8 mouse cellular contexts compared by ENCODE assay signal in the genomic region with DNA sequence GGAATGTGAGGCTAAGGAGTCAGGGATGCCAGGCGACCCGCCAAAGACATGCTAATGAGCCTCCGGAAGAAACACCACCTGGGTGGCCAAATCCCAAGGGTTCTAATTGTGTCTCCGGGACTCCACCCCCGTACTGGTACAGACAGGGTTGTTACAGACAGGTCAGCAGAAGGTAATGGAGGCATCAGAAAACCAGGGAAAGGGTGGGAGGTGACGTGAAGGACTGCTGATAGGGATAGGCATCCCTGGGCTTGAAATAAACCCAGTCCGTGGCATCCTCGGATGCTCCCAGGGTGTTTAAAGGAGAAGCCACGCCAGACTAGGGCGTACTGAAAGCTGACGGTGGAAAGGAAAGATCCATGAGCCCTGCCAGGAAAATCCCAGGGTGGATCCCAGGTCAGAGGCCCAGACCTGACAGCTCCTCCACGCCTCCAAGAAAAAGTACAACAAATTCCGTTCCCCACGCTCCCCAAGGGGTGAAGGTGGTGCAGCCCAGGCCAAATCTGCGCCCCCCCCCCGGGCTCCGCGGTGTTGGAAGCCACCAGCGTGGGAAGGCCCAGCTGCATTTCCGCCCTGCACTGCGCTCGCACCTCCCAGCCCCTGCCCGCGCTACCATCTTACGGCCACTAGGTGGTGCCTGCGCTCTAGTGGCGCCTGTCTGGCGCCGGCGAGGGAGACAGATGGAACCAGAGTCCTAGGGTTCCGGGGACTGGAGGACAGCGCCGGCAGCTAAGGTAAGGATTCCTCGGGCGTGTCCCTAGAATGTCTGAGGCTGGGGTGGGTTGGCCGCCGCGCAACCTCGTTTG. TPM values are rescaled to one million over a fixed set of nuclear protein-coding genes. Genes with fewer than 3 reads are reported as not detected.
DNase-seq lines count a peak whose midpoint lies in the region; ATAC-seq lines count a peak whose summit lies in the region.

Gene Chd9 (plus strand): TSS at position 172 of the 806 bp plus-strand sequence.

- WGBS in hindbrain, embryonic 12.5 days, result under 1% methylated on average over 38 of the region's 39 CpGs

- H3K27me3 ChIP-seq in hindbrain, embryonic 12.5 days, result no peaks in the 10 kb centered on the region

- DNase-seq in Muller cell, postnatal 12 days (ENCODE audit: inconsistent ontology term), result peak; percentile 97
- DNase-seq in cerebellum, adult 9-11 months, result peak; percentile 95
- peak; percentile 86 to 97 for DNase-seq in frontal cortex, postnatal 10 days (ENCODE audit: low spot score in 2 of 2)
- peak; percentile 97 to 99 for DNase-seq in layer of hippocampus, postnatal 14 days (ENCODE audit: low spot score in 2 of 2)
- DNase-seq in lung, postnatal 14 days, result peak; percentile 98
- peak; percentile 80 for DNase-seq in retina, adult 2 months (ENCODE audit: low read depth, low spot score)
- DNase-seq in thymus, postnatal 36 days, result peak; percentile 97 to 99

- peak within 1 kb of the TSS; percentile 71 for H3K27ac ChIP-seq in hindbrain, embryonic 12.5 days

- peak; percentile 97 for ATAC-seq in hindbrain, embryonic 12.5 days (ENCODE audit: low FRiP score)

- H3K9ac ChIP-seq in hindbrain, embryonic 12.5 days, result peak within 1 kb of the TSS; percentile 63

- peak within 1 kb of the TSS; percentile 80 for H3K4me2 ChIP-seq in hindbrain, embryonic 12.5 days (replicated peaks)

- H3K36me3 ChIP-seq in hindbrain, embryonic 12.5 days, result no peaks in the 10 kb centered on the region

- peak within 1 kb of the TSS; percentile 47 for H3K4me3 ChIP-seq in hindbrain, embryonic 12.5 days

- H3K4me1 ChIP-seq in hindbrain, embryonic 12.5 days, result peaks cover 16% of the 10 kb centered on the region

- no peaks in the 10 kb centered on the region for H3K9me3 ChIP-seq in hindbrain, embryonic 12.5 days (replicated peaks)

RNA-seq across cellular contexts. Expression of gene Chd9, which starts in this region (rescaled TPM):
- 83.7 and 88.1 TPM in 2 replicates for polyA plus RNA-seq in hindbrain, embryonic 12.5 days (2016; fragmentation: Nextera tagmentation; extraction: Ambion mirVana)
- 100 to 1,000 TPM; 233 to 237 TPM for total RNA-seq in layer of hippocampus, postnatal 14 days (2021)

Comparison
In these comparisons a context has a peak if more than half of its experiments do, and no peak if none do; other contexts are left out.
1. Peak in every context shown above with its lines: DNase-seq, ATAC-seq, H3K4me3 ChIP-seq and H3K27ac ChIP-seq.